Comparison of ENCODE assay signal across 1 mouse cellular context in the genomic region with DNA sequence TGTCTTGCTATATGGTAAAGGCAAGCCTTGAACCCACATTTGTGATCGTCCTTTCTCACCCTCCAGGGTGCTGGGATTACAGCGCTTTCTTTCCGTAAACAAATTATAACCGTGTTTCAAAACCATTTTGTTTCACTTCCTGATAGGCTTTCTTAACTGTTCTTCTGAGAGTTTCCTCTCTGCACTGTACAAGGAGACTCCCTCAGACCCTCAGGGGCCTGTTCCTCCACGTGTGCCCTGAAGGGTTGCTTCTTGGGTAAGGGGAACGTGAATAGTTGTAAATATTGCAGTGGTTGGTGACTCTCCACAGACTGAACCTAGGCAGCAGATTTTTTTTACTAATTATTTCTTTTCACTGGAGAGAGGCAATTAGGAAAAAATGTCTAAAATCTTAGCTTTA.
TF ChIP-seq lines count a peak whose summit lies in the region.

No protein-coding gene starts in this region.

TF ChIP-seq in CH12.LX, 34 proteins besides CTCF, POLR2A, EP300 and RAD21 (continued from another document):
- TF ChIP-seq E2F4 (IDR thresholded peaks at IDR 0.05; ENCODE audit: insufficient replicate concordance, low read depth, low read length) (no peak), TBP (conservative IDR thresholded peaks at IDR 0.05; ENCODE audit: low read depth, low read length) (no peak), MAFK (IDR thresholded peaks at IDR 0.05; ENCODE audit: insufficient replicate concordance, low read length) (no peak), HCFC1 (IDR thresholded peaks at IDR 0.05; ENCODE audit: low read depth, low read length) (no peak), IRF4 (IDR thresholded peaks at IDR 0.05; ENCODE audit: low read depth, low read length) (no peak)
TF ChIP-seq in CH12.LX: peak in this region for 0.
